Mouse (Mus musculus) midbrain, postnatal 0 days (tissue): ENCODE measurements around the gene Vasn. TPM values are rescaled to one million over a fixed set of nuclear protein-coding genes. Genes with fewer than 3 reads are reported as not detected.

ENCODE experiments used
- ATAC-seq: fragments of 200-750 bp; cut with Nextera tagmentation; 2 replicates; pipeline ENCODE4 v1.8.0; 2017; ENCODE audit warnings: moderate number of reproducible peaks, mild to moderate bottlenecking, moderate TSS enrichment, moderate library complexity; ENCODE audit not compliant: low FRiP score
- DNase-seq: peaks from one replicate; pipeline ENCODE4 v3.0.0-alpha.2; 2015; ENCODE audit warnings: low spot score
- H3K27ac ChIP-seq: fragments of 300-500 bp; sonication (generic); 2 replicates; pipeline ENCODE4 v1.5.1; 2014; ENCODE audit warnings: low read depth, mild to moderate bottlenecking, low read length, mixed read lengths
- H3K27me3 ChIP-seq: fragments of 300-500 bp; sonication (generic); 2 replicates; pipeline ENCODE4 v1.6.1; 2014; ENCODE audit warnings: low read length, control low read depth, mixed read lengths; ENCODE audit not compliant: insufficient read depth
- H3K36me3 ChIP-seq: fragments of 300-500 bp; sonication (generic); 2 replicates; pipeline ENCODE4 v1.6.1; 2014; ENCODE audit warnings: low read length, control low read depth, mixed read lengths; ENCODE audit not compliant: insufficient read depth
- H3K4me1 ChIP-seq: fragments of 300-500 bp; sonication (generic); 2 replicates; pipeline ENCODE4 v1.6.1; 2014; ENCODE audit warnings: mild to moderate bottlenecking, control low read depth, antibody characterized with exemption, low read length, mixed read lengths; ENCODE audit not compliant: insufficient read depth
- H3K4me2 ChIP-seq: fragments of 300-500 bp; sonication (generic); 2 replicates; pipeline ENCODE4 v1.6.1; 2014; ENCODE audit warnings: low read depth, mild to moderate bottlenecking, low read length, mixed read lengths; ENCODE audit not compliant: poor library complexity, severe bottlenecking
- H3K4me3 ChIP-seq: fragments of 300-500 bp; sonication (generic); 2 replicates; pipeline ENCODE4 v1.5.1; 2014; ENCODE audit warnings: low read depth, mild to moderate bottlenecking, low read length, moderate library complexity
- H3K9ac ChIP-seq: fragments of 300-500 bp; sonication (generic); replicated peaks from 2 replicates; pipeline ENCODE4 v1.6.1; 2014; ENCODE audit warnings: mild to moderate bottlenecking, low read length, moderate library complexity, mixed read lengths; ENCODE audit not compliant: poor library complexity, severe bottlenecking
- H3K9me3 ChIP-seq: fragments of 300-500 bp; sonication (generic); 2 replicates; pipeline ENCODE4 v1.6.1; 2016; ENCODE audit warnings: low read length, control low read depth
- CTCF ChIP-seq: IDR thresholded peaks from 2 replicates; pipeline ENCODE4 v1.5.1; 2016; ENCODE audit warnings: antibody characterized with exemption, mild to moderate bottlenecking
- WGBS: fragments of 180-500 bp; shearing (Covaris S2); extraction: QIAGEN DNeasy Blood & Tissue Kit; methylation state at CpG from one replicate; pipeline ENCODE4 v1.1.7; 2014; 5-methylcytosine and 5-hydroxymethylcytosine counted together
- polyA plus RNA-seq: library from polyadenylated mRNA; unstranded; fragments of >200 nt; fragmentation: Nextera tagmentation; extraction: Ambion mirVana; gene quantifications from 2 replicates; pipeline ENCODE4 v1.2.1, GENCODE M21; 2015
- total RNA-seq: library from RNA; depleted of rRNA; stranded (reverse); fragments of >200 nt; gene quantifications from 2 replicates; pipeline ENCODE4 v1.2.3, GENCODE M21; 2014

The Vasn gene
- total and polyA plus RNA-seq, 2 experiments from 2014 or later = 4.7 to 14.2 TPM

GRCm38 (mm10) chr16:4634681-4635080 lies 5.1 kb upstream of the Vasn start:
- 84% methylated on average over 9 of the region's 9 CpGs for WGBS
- H3K27me3 ChIP-seq = no peaks in the 10 kb centered on the region
- DNase-seq = no peak
- 0 out of 2 replicates have a peak, but pooled peaks cover under 1% of the 10 kb centered on the region for H3K4me1 ChIP-seq
- peaks cover 34% of the 10 kb centered on the region for H3K36me3 ChIP-seq
- no peak overlapping the region for H3K9ac ChIP-seq
- H3K4me3 ChIP-seq = no peak overlapping the region
- ATAC-seq = no peak
- no peak overlapping the region for H3K4me2 ChIP-seq
- H3K27ac ChIP-seq = no peak overlapping the region
- no peaks in the 10 kb centered on the region for H3K9me3 ChIP-seq
- no peak for TF ChIP-seq CTCF

DNA sequence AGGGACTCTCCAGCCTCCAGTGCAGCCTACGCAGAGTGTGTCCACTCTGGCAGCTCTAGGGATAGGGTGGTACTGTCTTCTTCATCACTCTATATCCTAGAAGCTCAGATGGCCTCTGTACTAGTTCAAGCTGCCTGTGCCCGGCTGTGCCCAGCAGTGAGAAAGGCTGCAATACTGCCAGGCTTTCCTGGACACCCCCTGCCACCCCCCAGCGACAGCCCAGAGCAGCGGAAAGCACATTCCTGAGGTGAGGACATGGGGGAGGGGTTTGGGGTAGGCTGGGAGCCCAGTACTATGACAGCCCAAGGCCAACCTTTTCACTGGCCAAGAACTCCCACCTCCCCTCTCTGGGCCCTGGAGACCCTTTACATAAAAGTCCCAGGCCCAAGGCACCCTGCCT lies 4.0 kb upstream of the Vasn start:
- TF ChIP-seq CTCF = no peak
- Histone ChIP-seq H3K27ac (no peak overlapping the region), H3K36me3 (peaks cover 34% of the 10 kb centered on the region), H3K4me1 (0 out of 2 replicates have a peak, but pooled peaks cover 9% of the 10 kb centered on the region), H3K4me3 (no peak overlapping the region), H3K4me2 (no peak overlapping the region), H3K27me3 (no peaks in the 10 kb centered on the region), H3K9me3 (no peaks in the 10 kb centered on the region), H3K9ac (no peak overlapping the region)
- ATAC-seq (no peak), DNase-seq (no peak)
- WGBS = 64% methylated on average over 4 of the region's 4 CpGs

- no peaks in the 10 kb centered on the region; the same call in 1 of the 2 replicates for H3K27me3 ChIP-seq
- DNase-seq (no peak), ATAC-seq (no peak)
- TF ChIP-seq CTCF = no peak
- no peak overlapping the region for H3K27ac ChIP-seq
- H3K9me3 ChIP-seq = no peaks in the 10 kb centered on the region
- H3K9ac ChIP-seq = no peak overlapping the region
- 0 out of 2 replicates have a peak, but pooled peaks cover 9% of the 10 kb centered on the region for H3K4me1 ChIP-seq
- H3K4me2 ChIP-seq = no peak overlapping the region
- WGBS = 96% methylated on average over 3 of the region's 3 CpGs
- H3K36me3 ChIP-seq = peaks cover 13% of the 10 kb centered on the region
- no peak overlapping the region for H3K4me3 ChIP-seq
Measured at GRCm38 (mm10) chr16:4638891-4639390, 800 bp upstream of the Vasn start.

- no peaks in the 10 kb centered on the region; the same call in 1 of the 2 replicates for H3K27me3 ChIP-seq
- H3K9ac ChIP-seq = peak overlapping the region; percentile 55
- peak overlapping the region; percentile 37 for H3K4me3 ChIP-seq
- ATAC-seq (0 out of 2 replicates have a peak, but pooled peaks have one; percentile 1), DNase-seq (peak; percentile 35)
- 0 out of 2 replicates have a peak overlapping the region, but pooled peaks have one; percentile 12 for H3K27ac ChIP-seq
- TF ChIP-seq CTCF = no peak
- peaks cover 4% of the 10 kb centered on the region; the same call in 1 of the 2 replicates for H3K36me3 ChIP-seq
- 14% methylated on average over 17 of the region's 17 CpGs for WGBS
- 0 out of 2 replicates have a peak, but pooled peaks cover 9% of the 10 kb centered on the region for H3K4me1 ChIP-seq
- peak overlapping the region; percentile 55 for H3K4me2 ChIP-seq
- H3K9me3 ChIP-seq = no peaks in the 10 kb centered on the region
Measured at GRCm38 (mm10) chr16:4640267-4641005, 695 bp downstream of the Vasn start.

- ATAC-seq (no peak; the same call in 1 of the 2 replicates), DNase-seq (no peak)
- Histone ChIP-seq H3K27me3 (no peaks in the 10 kb centered on the region; the same call in 1 of the 2 replicates), H3K4me3 (peak overlapping the region; percentile 37; the same call in 1 of the 2 replicates), H3K27ac (no peak overlapping the region), H3K36me3 (peaks cover 4% of the 10 kb centered on the region; the same call in 1 of the 2 replicates), H3K4me1 (0 out of 2 replicates have a peak, but pooled peaks cover 9% of the 10 kb centered on the region), H3K4me2 (peak overlapping the region; percentile 55), H3K9ac (no peak overlapping the region), H3K9me3 (no peaks in the 10 kb centered on the region)
- TF ChIP-seq CTCF = no peak
- 63% methylated on average over 3 of the region's 3 CpGs for WGBS
Measured at GRCm38 (mm10) chr16:4641119-4641838, 1.5 kb downstream of the Vasn start.
